Mouse (Mus musculus): ENCODE results near the gene Csmd2.
"Not testable (repeated sequence)": the region's sequence is repeated elsewhere in the genome, so short reads cannot be mapped to it uniquely, and the experiment has no call there.

The Csmd2 gene

GRCm38 (mm10) chr4:128042626-128043025 lies 55.0 kb downstream of the Csmd2 start:
- no peak for DNase-seq (ENCODE audit: extremely low read depth, low read depth)

- no peak for DNase-seq (ENCODE audit: extremely low read depth, low read depth)
Observed at GRCm38 (mm10) chr4:128048716-128049115, 61.1 kb downstream of the Csmd2 start.

GRCm38 (mm10) chr4:128052701-128053100 lies 65.0 kb downstream of the Csmd2 start:
- DNase-seq (ENCODE audit: extremely low read depth, low read depth), result no peak

GRCm38 (mm10) chr4:128061274-128061673 lies 73.6 kb downstream of the Csmd2 start:
- DNase-seq (ENCODE audit: extremely low read depth, low read depth), result not testable (repeated sequence)

- no peak for DNase-seq (ENCODE audit: extremely low read depth, low read depth)
Observed at GRCm38 (mm10) chr4:128067189-128067588, 79.5 kb downstream of the Csmd2 start.

- no peak for DNase-seq (ENCODE audit: extremely low read depth, low read depth)
Observed at GRCm38 (mm10) chr4:128084466-128084865, 96.8 kb downstream of the Csmd2 start.

GRCm38 (mm10) chr4:128085096-128085495 lies 97.4 kb downstream of the Csmd2 start:
- no peak for DNase-seq (ENCODE audit: extremely low read depth, low read depth)

- DNase-seq (ENCODE audit: extremely low read depth, low read depth), result no peak
Observed at GRCm38 (mm10) chr4:128087147-128087606, 99.5 kb downstream of the Csmd2 start.

GRCm38 (mm10) chr4:128087704-128088103 lies 100.0 kb downstream of the Csmd2 start:
- no peak for DNase-seq (ENCODE audit: extremely low read depth, low read depth)

- no peak for DNase-seq (ENCODE audit: extremely low read depth, low read depth)
Observed at GRCm38 (mm10) chr4:128088264-128088663, 100.6 kb downstream of the Csmd2 start.

- no peak for DNase-seq (ENCODE audit: extremely low read depth, low read depth)
Observed at GRCm38 (mm10) chr4:128091938-128092337, 104.3 kb downstream of the Csmd2 start.

GRCm38 (mm10) chr4:128099515-128099914 lies 111.9 kb downstream of the Csmd2 start:
- DNase-seq (ENCODE audit: extremely low read depth, low read depth), result no peak

- DNase-seq (ENCODE audit: extremely low read depth, low read depth), result no peak
Observed at GRCm38 (mm10) chr4:128100541-128100940, 112.9 kb downstream of the Csmd2 start.

GRCm38 (mm10) chr4:128116331-128116730 lies 128.7 kb downstream of the Csmd2 start:
- DNase-seq (ENCODE audit: extremely low read depth, low read depth), result no peak

GRCm38 (mm10) chr4:128123281-128123680 lies 135.6 kb downstream of the Csmd2 start:
- no peak for DNase-seq (ENCODE audit: extremely low read depth, low read depth)

- no peak for DNase-seq (ENCODE audit: extremely low read depth, low read depth)
Observed at GRCm38 (mm10) chr4:128124738-128125137, 137.1 kb downstream of the Csmd2 start.

GRCm38 (mm10) chr4:128128546-128128945 lies 140.9 kb downstream of the Csmd2 start:
- no peak for DNase-seq (ENCODE audit: extremely low read depth, low read depth)

- DNase-seq (ENCODE audit: extremely low read depth, low read depth), result no peak
Observed at GRCm38 (mm10) chr4:128130611-128131142, 143.0 kb downstream of the Csmd2 start.

- no peak for DNase-seq (ENCODE audit: extremely low read depth, low read depth)
Observed at GRCm38 (mm10) chr4:128131666-128132065, 144.0 kb downstream of the Csmd2 start.

GRCm38 (mm10) chr4:128132876-128133646 lies 145.4 kb downstream of the Csmd2 start:
- no peak for DNase-seq (ENCODE audit: extremely low read depth, low read depth)

- no peak for DNase-seq (ENCODE audit: extremely low read depth, low read depth)
Observed at GRCm38 (mm10) chr4:128134348-128134994, 146.8 kb downstream of the Csmd2 start.

- DNase-seq (ENCODE audit: extremely low read depth, low read depth), result no peak
Observed at GRCm38 (mm10) chr4:128135014-128135622, 147.5 kb downstream of the Csmd2 start.
